ENCODE assay signal across 10 mouse cellular contexts in the genomic region with DNA sequence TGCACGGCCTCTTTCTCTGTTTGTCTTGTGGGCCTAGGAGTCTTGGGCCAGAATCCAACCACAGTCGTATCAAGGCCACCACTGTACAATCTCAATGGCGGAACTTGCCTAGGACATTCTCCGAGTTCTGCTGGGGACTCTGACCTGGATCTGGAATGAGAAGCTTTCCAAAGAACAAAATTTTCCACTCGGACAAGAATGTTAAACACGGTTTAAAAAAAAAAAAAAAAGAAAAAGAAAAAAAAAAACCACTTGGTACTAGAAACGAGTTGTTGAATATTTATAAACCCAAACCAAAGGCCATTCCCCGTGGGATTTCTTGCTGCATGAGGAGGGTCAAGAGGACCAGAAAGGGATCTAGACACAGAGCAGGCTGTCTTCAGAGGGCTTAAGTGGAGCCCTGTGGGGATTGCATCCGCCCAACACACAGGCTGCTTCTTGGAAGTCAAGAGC. TPM values are rescaled to one million over a fixed set of nuclear protein-coding genes. Genes with fewer than 3 reads are reported as not detected.
A peak's percentile ranks its signal among the peaks of the same experiment; 100 is the strongest.
DNase-seq lines count a peak whose midpoint lies in the region; ATAC-seq and TF ChIP-seq lines count a peak whose summit lies in the region.
"Had no signal": no experiment of that assay in that cellular context is flagged by ENCODE, and none has a peak within 500 bp of the region (broad histone marks: within the 10 kb centered on the region; RNA-seq: fewer than 3 reads in every experiment).

No protein-coding gene starts in this region.

- ATAC-seq in heart, embryonic 13.5 days (ENCODE audit: extremely low read depth, insufficient number of reproducible peaks, low FRiP score, low TSS enrichment) = no peak
- ATAC-seq in heart, embryonic 12.5 days (ENCODE audit: insufficient number of reproducible peaks, low FRiP score) = no peak
- ATAC-seq in stomach, embryonic 15.5 days (ENCODE audit: insufficient read depth, low FRiP score, low read depth) = no peak
- ATAC-seq in liver, postnatal 0 days = no peak
- ATAC-seq: forebrain, embryonic 15.5 days had no signal

- 0 out of 2 replicates have a peak overlapping the region, but pooled peaks have one; percentile 20 for H3K27ac ChIP-seq in heart, embryonic 13.5 days (replicated peaks)
- H3K27ac ChIP-seq in heart, embryonic 12.5 days (ENCODE audit: poor library complexity, severe bottlenecking) = no peak overlapping the region
- H3K27ac ChIP-seq in stomach, embryonic 15.5 days = peak overlapping the region; percentile 45; the same call in 1 of the 2 replicates
- no peak overlapping the region for H3K27ac ChIP-seq in liver, postnatal 0 days (ENCODE audit: low read depth)
- H3K27ac ChIP-seq: forebrain, embryonic 15.5 days; macrophage had no signal

- DNase-seq in right cerebral cortex, adult 18-20 months = peak; percentile 48
- DNase-seq in right cerebral cortex, postnatal 14 days = no peak
- peak; percentile 75 for DNase-seq in kidney, postnatal 10 days
- no peak for DNase-seq in liver, postnatal 0 days
- no peak for DNase-seq in cerebellum, adult 9-11 months

- H3K4me1 ChIP-seq in heart, embryonic 13.5 days = peaks cover 41% of the 10 kb centered on the region
- H3K4me1 ChIP-seq in heart, embryonic 12.5 days (replicated peaks) = peaks cover 32% of the 10 kb centered on the region
- peaks cover 14% of the 10 kb centered on the region; the same call in 1 of the 2 replicates for H3K4me1 ChIP-seq in stomach, embryonic 15.5 days
- no peaks in the 10 kb centered on the region for H3K4me1 ChIP-seq in liver, postnatal 0 days (ENCODE audit: insufficient read depth)

- peaks cover 13% of the 10 kb centered on the region; the same call in 1 of the 2 replicates for H3K36me3 ChIP-seq in heart, embryonic 13.5 days
- H3K36me3 ChIP-seq in heart, embryonic 12.5 days = no peaks in the 10 kb centered on the region
- no peaks in the 10 kb centered on the region for H3K36me3 ChIP-seq in stomach, embryonic 15.5 days
- H3K36me3 ChIP-seq in liver, postnatal 0 days (replicated peaks; ENCODE audit: insufficient read depth, low read length) = no peaks in the 10 kb centered on the region
- H3K36me3 ChIP-seq: forebrain, embryonic 15.5 days had no signal

- no peak overlapping the region for H3K4me3 ChIP-seq in heart, embryonic 13.5 days
- H3K4me3 ChIP-seq in heart, embryonic 12.5 days = no peak overlapping the region
- no peak overlapping the region for H3K4me3 ChIP-seq in stomach, embryonic 15.5 days (replicated peaks)
- H3K4me3 ChIP-seq in liver, postnatal 0 days (ENCODE audit: low read depth, low read length) = no peak overlapping the region
- H3K4me3 ChIP-seq: forebrain, embryonic 15.5 days had no signal

- 41% methylated on average over 9 of the region's 9 CpGs for WGBS in heart, embryonic 13.5 days
- 44% methylated on average over 9 of the region's 9 CpGs for WGBS in heart, embryonic 12.5 days
- WGBS in stomach, embryonic 15.5 days = 52% methylated on average over 9 of the region's 9 CpGs
- 65% methylated on average over 9 of the region's 9 CpGs for WGBS in liver, postnatal 0 days (ENCODE audit: insufficient replicate concordance)

- TF ChIP-seq EP300 in liver, postnatal 0 days (IDR thresholded peaks at IDR 0.05; ENCODE audit: low read depth) = no peak

- H3K9me3 ChIP-seq in heart, embryonic 13.5 days = 0 out of 2 replicates have a peak, but pooled peaks cover 3% of the 10 kb centered on the region
- no peaks in the 10 kb centered on the region for H3K9me3 ChIP-seq in heart, embryonic 12.5 days (replicated peaks)
- H3K9me3 ChIP-seq in stomach, embryonic 15.5 days = no peaks in the 10 kb centered on the region
- no peaks in the 10 kb centered on the region for H3K9me3 ChIP-seq in liver, postnatal 0 days (ENCODE audit: low read length)
- H3K9me3 ChIP-seq: forebrain, embryonic 15.5 days had no signal

- no peak overlapping the region for H3K9ac ChIP-seq in heart, embryonic 13.5 days
- no peak overlapping the region for H3K9ac ChIP-seq in heart, embryonic 12.5 days
- no peak overlapping the region for H3K9ac ChIP-seq in stomach, embryonic 15.5 days
- no peak overlapping the region for H3K9ac ChIP-seq in liver, postnatal 0 days (replicated peaks)
- H3K9ac ChIP-seq: forebrain, embryonic 15.5 days had no signal

- no peak overlapping the region for H3K4me2 ChIP-seq in heart, embryonic 13.5 days
- H3K4me2 ChIP-seq in heart, embryonic 12.5 days = no peak overlapping the region
- H3K4me2 ChIP-seq in stomach, embryonic 15.5 days = no peak overlapping the region
- no peak overlapping the region for H3K4me2 ChIP-seq in liver, postnatal 0 days (ENCODE audit: low read depth, low read length)
- H3K4me2 ChIP-seq: forebrain, embryonic 15.5 days had no signal

- no peaks in the 10 kb centered on the region for H3K27me3 ChIP-seq in heart, embryonic 13.5 days (replicated peaks)
- H3K27me3 ChIP-seq in heart, embryonic 12.5 days (replicated peaks) = no peaks in the 10 kb centered on the region
- H3K27me3 ChIP-seq in stomach, embryonic 15.5 days (replicated peaks) = no peaks in the 10 kb centered on the region
- H3K27me3 ChIP-seq in liver, postnatal 0 days (ENCODE audit: insufficient read depth, low read length) = no peaks in the 10 kb centered on the region
- H3K27me3 ChIP-seq: forebrain, embryonic 15.5 days had no signal

- TF ChIP-seq CTCF in liver, postnatal 0 days (IDR thresholded peaks at IDR 0.05; ENCODE audit: low read depth) = no peak

RNA-seq across cellular contexts. Expression of gene Daam2, which starts 29.9 kb away (rescaled TPM):
- polyA plus RNA-seq in heart, embryonic 13.5 days (2015; fragmentation: Nextera tagmentation; extraction: Ambion mirVana) = 4.4 and 4.6 TPM in 2 replicates
- 4.1 and 5.3 TPM in 2 replicates for polyA plus RNA-seq in heart, embryonic 12.5 days (2016; fragmentation: Nextera tagmentation; extraction: Ambion mirVana)
- 6.6 and 7.2 TPM in 2 replicates for polyA plus RNA-seq in stomach, embryonic 15.5 days (2015; fragmentation: Nextera tagmentation; extraction: Ambion mirVana)
- polyA plus RNA-seq in liver, postnatal 0 days (2015; fragmentation: Nextera tagmentation; extraction: Ambion mirVana) = 0.20 and 0.23 TPM in 2 replicates

Comparison
In these comparisons a context has a peak if more than half of its experiments do, and no peak if none do; other contexts are left out.
1. H3K27ac ChIP-seq: peak in heart, embryonic 13.5 days (single experiment) and stomach, embryonic 15.5 days (single experiment); none in heart, embryonic 12.5 days (single experiment) and liver, postnatal 0 days (single experiment).
2. DNase-seq: peak in right cerebral cortex, adult 18-20 months (single experiment) and kidney, postnatal 10 days (single experiment); none in right cerebral cortex, postnatal 14 days (single experiment), liver, postnatal 0 days (single experiment) and cerebellum, adult 9-11 months (single experiment).